Mouse (Mus musculus): ENCODE data around the gene Vstm2a.

DNA sequence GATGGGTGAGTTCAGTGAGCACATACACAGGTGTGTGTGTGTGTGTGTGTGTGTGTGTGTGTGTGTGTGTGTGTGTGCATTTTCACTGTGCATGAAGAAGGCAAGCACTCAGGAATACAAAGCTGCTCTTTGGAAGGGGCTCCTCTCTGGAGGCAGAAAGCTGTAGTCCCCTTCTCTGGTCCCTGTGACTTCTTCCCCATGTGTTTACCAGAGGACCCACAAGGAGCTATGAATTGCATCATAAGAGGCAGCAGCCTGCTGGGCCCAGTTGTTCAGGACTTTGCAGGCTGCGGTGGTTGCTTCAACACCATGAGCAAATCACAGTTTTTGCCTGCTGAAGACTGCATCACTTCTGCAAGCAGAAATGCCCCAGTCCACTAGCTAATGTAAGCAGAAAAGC, 776 bp downstream of the Vstm2a start:
- TF ChIP-seq CTCF (IDR thresholded peaks at IDR 0.05; ENCODE audit: borderline replicate concordance, control insufficient read depth, extremely low read depth, insufficient read depth, low read length, poor library complexity) (no peak), POLR2A (IDR thresholded peaks at IDR 0.05; ENCODE audit: control insufficient read depth, extremely low read depth, insufficient read depth, low read length, poor library complexity) (no peak)
